Mouse (Mus musculus) kidney, embryonic 15.5 days (tissue): ENCODE data around the gene Pdzd2. TPM values are rescaled to one million over a fixed set of nuclear protein-coding genes. Genes with fewer than 3 reads are reported as not detected.
A peak's percentile ranks its signal among the peaks of the same experiment; 100 is the strongest.

Source experiments
- ATAC-seq: fragments of 200-750 bp; cut with Nextera tagmentation; replicated peaks from 2 replicates; pipeline ENCODE4 v1.8.0; 2017; ENCODE audit warnings: moderate TSS enrichment; ENCODE audit not compliant: low FRiP score
- H3K27ac ChIP-seq: fragments of 300-500 bp; sonication (generic); 2 replicates; pipeline ENCODE4 v1.5.1; 2015; ENCODE audit warnings: mild to moderate bottlenecking, inconsistent platforms
- H3K27me3 ChIP-seq: fragments of 300-500 bp; sonication (generic); 2 replicates; pipeline ENCODE4 v1.6.1; 2015; ENCODE audit warnings: inconsistent platforms
- H3K36me3 ChIP-seq: fragments of 300-500 bp; sonication (generic); 2 replicates; pipeline ENCODE4 v1.6.1; 2015; ENCODE audit warnings: inconsistent platforms
- H3K4me1 ChIP-seq: fragments of 300-500 bp; sonication (generic); 2 replicates; pipeline ENCODE4 v1.6.1; 2015; ENCODE audit warnings: inconsistent platforms
- H3K4me2 ChIP-seq: fragments of 300-500 bp; sonication (generic); 2 replicates; pipeline ENCODE4 v1.6.1; 2015; ENCODE audit warnings: moderate library complexity, mild to moderate bottlenecking, inconsistent platforms
- H3K4me3 ChIP-seq: fragments of 300-500 bp; sonication (generic); replicated peaks from 2 replicates; pipeline ENCODE4 v1.5.1; 2015; ENCODE audit warnings: mild to moderate bottlenecking, inconsistent platforms
- H3K9ac ChIP-seq: fragments of 300-500 bp; sonication (generic); 2 replicates; pipeline ENCODE4 v1.6.1; 2015; ENCODE audit warnings: mild to moderate bottlenecking, inconsistent platforms
- H3K9me3 ChIP-seq: fragments of 300-500 bp; sonication (generic); replicated peaks from 2 replicates; pipeline ENCODE4 v1.6.1; 2016; ENCODE audit warnings: inconsistent platforms
- WGBS: fragments of 180-500 bp; shearing (Covaris S2); methylation state at CpG from one replicate; pipeline ENCODE4 v1.1.7; 2015; ENCODE audit warnings: mixed read lengths; 5-methylcytosine and 5-hydroxymethylcytosine counted together
- polyA plus RNA-seq: library from polyadenylated mRNA; unstranded; fragments of >200 nt; fragmentation: Nextera tagmentation; extraction: Ambion mirVana; gene quantifications from 2 replicates; pipeline ENCODE4 v1.2.1, GENCODE M21; 2015

The Pdzd2 gene
- polyA plus RNA-seq, 1 experiment from 2014 or later, result 41.3 TPM

- Histone ChIP-seq H3K27me3 (no peaks in the 10 kb centered on the region), H3K9ac (no peak overlapping the region), H3K36me3 (no peaks in the 10 kb centered on the region), H3K27ac (no peak overlapping the region), H3K9me3 (no peaks in the 10 kb centered on the region), H3K4me1 (no peaks in the 10 kb centered on the region; the same call in 1 of the 2 replicates), H3K4me3 (no peak overlapping the region), H3K4me2 (no peak overlapping the region)
- 83% methylated on average over 7 of the region's 7 CpGs for WGBS
- ATAC-seq, result no peak
Observed at GRCm38 (mm10) chr15:12689716-12690381, 49.9 kb downstream of the Pdzd2 start.

GRCm38 (mm10) chr15:12682549-12682948, 57.2 kb downstream of the Pdzd2 start:
- no peaks in the 10 kb centered on the region for H3K27me3 ChIP-seq
- H3K36me3 ChIP-seq, result no peaks in the 10 kb centered on the region
- no peaks in the 10 kb centered on the region for H3K9me3 ChIP-seq
- H3K4me3 ChIP-seq, result no peak overlapping the region
- no peak for ATAC-seq
- H3K9ac ChIP-seq, result no peak overlapping the region
- H3K4me1 ChIP-seq, result peaks cover 9% of the 10 kb centered on the region; the same call in 1 of the 2 replicates
- WGBS, result 51% methylated on average over 9 of the region's 9 CpGs
- H3K4me2 ChIP-seq, result no peak overlapping the region
- H3K27ac ChIP-seq, result 0 out of 2 replicates have a peak overlapping the region, but pooled peaks have one; percentile 18

GRCm38 (mm10) chr15:12681891-12682290, 57.8 kb downstream of the Pdzd2 start:
- peaks cover 9% of the 10 kb centered on the region; the same call in 1 of the 2 replicates for H3K4me1 ChIP-seq
- H3K4me3 ChIP-seq, result no peak overlapping the region
- H3K9ac ChIP-seq, result no peak overlapping the region
- H3K4me2 ChIP-seq, result no peak overlapping the region
- no peaks in the 10 kb centered on the region for H3K9me3 ChIP-seq
- WGBS, result 77% methylated on average over 2 of the region's 2 CpGs
- H3K27ac ChIP-seq, result 0 out of 2 replicates have a peak overlapping the region, but pooled peaks have one; percentile 18
- H3K27me3 ChIP-seq, result no peaks in the 10 kb centered on the region
- no peak for ATAC-seq
- no peaks in the 10 kb centered on the region for H3K36me3 ChIP-seq

GRCm38 (mm10) chr15:12680750-12681149, 59.0 kb downstream of the Pdzd2 start:
- Histone ChIP-seq H3K9ac (no peak overlapping the region), H3K9me3 (no peaks in the 10 kb centered on the region), H3K4me1 (peaks cover 9% of the 10 kb centered on the region; the same call in 1 of the 2 replicates), H3K4me3 (no peak overlapping the region), H3K27ac (peak overlapping the region; percentile 76), H3K27me3 (no peaks in the 10 kb centered on the region), H3K36me3 (no peaks in the 10 kb centered on the region), H3K4me2 (0 out of 2 replicates have a peak overlapping the region, but pooled peaks have one; percentile 20)
- peak; percentile 80 for ATAC-seq
- WGBS, result 45% methylated on average over 7 of the region's 7 CpGs

GRCm38 (mm10) chr15:12679996-12680395, 59.7 kb downstream of the Pdzd2 start:
- no peak for ATAC-seq

GRCm38 (mm10) chr15:12678540-12679112, 61.1 kb downstream of the Pdzd2 start:
- ATAC-seq, result no peak
- H3K9me3 ChIP-seq, result no peaks in the 10 kb centered on the region
- no peaks in the 10 kb centered on the region for H3K36me3 ChIP-seq
- H3K4me3 ChIP-seq, result no peak overlapping the region
- H3K9ac ChIP-seq, result no peak overlapping the region
- WGBS, result 66% methylated on average over 2 of the region's 2 CpGs
- H3K4me2 ChIP-seq, result no peak overlapping the region
- H3K4me1 ChIP-seq, result peaks cover 13% of the 10 kb centered on the region; the same call in 1 of the 2 replicates
- H3K27ac ChIP-seq, result no peak overlapping the region
- no peaks in the 10 kb centered on the region for H3K27me3 ChIP-seq

More at GRCm38 (mm10) chr15:12679996-12680395, 59.7 kb downstream of the Pdzd2 start:
- Histone ChIP-seq H3K27ac (no peak overlapping the region), H3K36me3 (no peaks in the 10 kb centered on the region), H3K4me3 (no peak overlapping the region), H3K9ac (no peak overlapping the region), H3K27me3 (no peaks in the 10 kb centered on the region), H3K4me1 (peaks cover 13% of the 10 kb centered on the region; the same call in 1 of the 2 replicates), H3K4me2 (no peak overlapping the region), H3K9me3 (no peaks in the 10 kb centered on the region)
- 91% methylated on average over 6 of the region's 6 CpGs for WGBS

GRCm38 (mm10) chr15:12675366-12675765, 64.4 kb downstream of the Pdzd2 start:
- Histone ChIP-seq H3K27ac (no peak overlapping the region), H3K4me2 (no peak overlapping the region), H3K4me1 (peaks cover 4% of the 10 kb centered on the region; the same call in 1 of the 2 replicates), H3K9ac (no peak overlapping the region), H3K9me3 (no peaks in the 10 kb centered on the region), H3K36me3 (no peaks in the 10 kb centered on the region), H3K4me3 (no peak overlapping the region), H3K27me3 (no peaks in the 10 kb centered on the region)
- ATAC-seq, result no peak
- WGBS, result 73% methylated on average over 3 of the region's 3 CpGs

GRCm38 (mm10) chr15:12674026-12674425, 65.7 kb downstream of the Pdzd2 start:
- H3K4me3 ChIP-seq, result no peak overlapping the region
- H3K27me3 ChIP-seq, result no peaks in the 10 kb centered on the region
- no peak for ATAC-seq
- no peak overlapping the region for H3K9ac ChIP-seq
- H3K4me1 ChIP-seq, result peaks cover 4% of the 10 kb centered on the region; the same call in 1 of the 2 replicates
- no peaks in the 10 kb centered on the region for H3K36me3 ChIP-seq
- 82% methylated on average over 5 of the region's 5 CpGs for WGBS
- no peak overlapping the region for H3K27ac ChIP-seq
- no peaks in the 10 kb centered on the region for H3K9me3 ChIP-seq
- no peak overlapping the region for H3K4me2 ChIP-seq

GRCm38 (mm10) chr15:12667760-12668520, 71.8 kb downstream of the Pdzd2 start:
- Histone ChIP-seq H3K4me3 (peak overlapping the region; percentile 24), H3K9ac (no peak overlapping the region), H3K4me2 (peak overlapping the region; percentile 53), H3K4me1 (peaks cover 8% of the 10 kb centered on the region; the same call in 1 of the 2 replicates), H3K36me3 (no peaks in the 10 kb centered on the region), H3K27ac (no peak overlapping the region), H3K27me3 (no peaks in the 10 kb centered on the region), H3K9me3 (no peaks in the 10 kb centered on the region)
- 35% methylated on average over 21 of the region's 21 CpGs for WGBS
- ATAC-seq, result 0 out of 2 replicates have a peak, but pooled peaks have one; percentile 52

GRCm38 (mm10) chr15:12665946-12666345, 73.8 kb downstream of the Pdzd2 start:
- Histone ChIP-seq H3K4me2 (no peak overlapping the region), H3K9ac (no peak overlapping the region), H3K27me3 (no peaks in the 10 kb centered on the region), H3K4me3 (no peak overlapping the region), H3K27ac (no peak overlapping the region), H3K4me1 (peaks cover 8% of the 10 kb centered on the region; the same call in 1 of the 2 replicates), H3K36me3 (no peaks in the 10 kb centered on the region), H3K9me3 (no peaks in the 10 kb centered on the region)
- WGBS, result 93% methylated on average over 6 of the region's 6 CpGs
- no peak for ATAC-seq

- Histone ChIP-seq H3K4me3 (no peak overlapping the region), H3K9me3 (no peaks in the 10 kb centered on the region), H3K27me3 (no peaks in the 10 kb centered on the region), H3K4me2 (no peak overlapping the region), H3K9ac (no peak overlapping the region), H3K36me3 (no peaks in the 10 kb centered on the region), H3K4me1 (peaks cover 8% of the 10 kb centered on the region; the same call in 1 of the 2 replicates), H3K27ac (no peak overlapping the region)
- 87% methylated on average over 9 of the region's 9 CpGs for WGBS
- ATAC-seq, result no peak
Observed at GRCm38 (mm10) chr15:12663351-12663750, 76.4 kb downstream of the Pdzd2 start.

GRCm38 (mm10) chr15:12660320-12660719, 79.4 kb downstream of the Pdzd2 start:
- H3K4me2 ChIP-seq, result no peak overlapping the region
- no peaks in the 10 kb centered on the region for H3K27me3 ChIP-seq
- H3K36me3 ChIP-seq, result no peaks in the 10 kb centered on the region
- no peak overlapping the region for H3K4me3 ChIP-seq
- no peaks in the 10 kb centered on the region for H3K9me3 ChIP-seq
- no peak for ATAC-seq
- 89% methylated on average over 9 of the region's 9 CpGs for WGBS
- H3K9ac ChIP-seq, result no peak overlapping the region
- H3K27ac ChIP-seq, result no peak overlapping the region
- H3K4me1 ChIP-seq, result peaks cover 4% of the 10 kb centered on the region; the same call in 1 of the 2 replicates
